Mouse (Mus musculus) G1E (cell line): ENCODE data around the gene Zfp961. TPM values are rescaled to one million over a fixed set of nuclear protein-coding genes. Genes with fewer than 3 reads are reported as not detected.

ENCODE experiments used
- ATAC-seq: 2 replicates; pipeline ENCODE4 v1.8.0; 2016; ENCODE audit warnings: mild to moderate bottlenecking; ENCODE audit not compliant: insufficient number of reproducible peaks, poor library complexity, low FRiP score, severe bottlenecking; ENCODE audit errors: extremely low read depth
- DNase-seq: peaks from one replicate; pipeline ENCODE4 v3.0.0; 2012; ENCODE audit warnings: low spot score
- H3K27me3 ChIP-seq: 2 replicates; pipeline ENCODE4 v1.6.1; 2012; ENCODE audit warnings: mild to moderate bottlenecking, low read length, inconsistent platforms; ENCODE audit not compliant: insufficient read depth
- H3K36me3 ChIP-seq: replicated peaks from 2 replicates; pipeline ENCODE3; 2012; ENCODE audit warnings: mild to moderate bottlenecking, inconsistent platforms
- H3K4me1 ChIP-seq: 2 replicates; pipeline ENCODE4 v1.6.1; 2012; ENCODE audit warnings: low read depth, low read length, inconsistent platforms, mixed read lengths; ENCODE audit not compliant: insufficient read depth
- H3K4me3 ChIP-seq: 2 replicates; pipeline ENCODE4 v1.5.1; 2012; ENCODE audit warnings: low read depth, mild to moderate bottlenecking, inconsistent platforms, low read length, moderate library complexity, mixed read lengths
- H3K9me3 ChIP-seq: replicated peaks from 2 replicates; pipeline ENCODE4 v1.6.1; 2012; ENCODE audit warnings: inconsistent platforms
- CTCF ChIP-seq: IDR thresholded peaks from 2 replicates; pipeline ENCODE4 v1.5.1; 2012; ENCODE audit warnings: low read depth, low read length, inconsistent platforms, mixed read lengths
- GATA1 ChIP-seq: IDR thresholded peaks from 2 replicates; pipeline ENCODE4 v1.6.1; 2012; ENCODE audit warnings: borderline replicate concordance, low read length, inconsistent platforms, mixed read lengths
- GATA2 ChIP-seq: IDR thresholded peaks from 2 replicates; pipeline ENCODE4 v1.6.1; 2012; ENCODE audit warnings: low read depth, low read length, inconsistent platforms, borderline replicate concordance
- POLR2AphosphoS5 ChIP-seq: IDR thresholded peaks from 2 replicates; pipeline ENCODE4 v1.6.1; 2012; ENCODE audit warnings: low read depth, low read length, inconsistent platforms; ENCODE audit not compliant: insufficient replicate concordance
- TAL1 ChIP-seq: conservative IDR thresholded peaks from 2 replicates; pipeline ENCODE4 v1.6.1; 2012; ENCODE audit warnings: low read depth, low read length, inconsistent platforms, mixed read lengths
- polyA plus RNA-seq: library from polyadenylated mRNA; stranded (reverse); fragments of >175 nt; gene quantifications from 2 replicates; pipeline ENCODE4 v1.2.3, GENCODE M21; 2012
- total RNA-seq, 2 experiments: library from RNA; stranded (forward) in 1 of 2; stranded (reverse) in 1 of 2; fragments of 200-1000 nt in 1 of 2; fragments of >200 nt in 1 of 2; fragmentation: Nextera tagmentation in 1 of 2; gene quantifications; 2 replicates each; pipeline ENCODE4 v1.2.3; 2014 to 2017

Gene Zfp961
- total and polyA plus RNA-seq, 3 experiments = 5.4 to 59.4 (median 34.5) TPM

- DNase-seq (no peak), ATAC-seq (no peak)
- no peak for TF ChIP-seq TAL1
- no peak for TF ChIP-seq GATA2
- TF ChIP-seq GATA1 = no peak
- no peak for TF ChIP-seq CTCF
- no peak for TF ChIP-seq POLR2AphosphoS5
These were observed 17.3 kb downstream of the Zfp961 start for GRCm38 (mm10) chr8:71968100-71968499.

GRCm38 (mm10) chr8:71968636-71969035 is 17.8 kb downstream of the Zfp961 start:
- no peak overlapping the region for H3K4me3 ChIP-seq
- H3K9me3 ChIP-seq = peaks cover 7% of the 10 kb centered on the region
- TF ChIP-seq CTCF (no peak), GATA2 (no peak), TAL1 (no peak), GATA1 (no peak), POLR2AphosphoS5 (no peak)
- no peaks in the 10 kb centered on the region for H3K27me3 ChIP-seq
- peaks cover 81% of the 10 kb centered on the region for H3K36me3 ChIP-seq
- DNase-seq = no peak
- no peak for ATAC-seq
- no peaks in the 10 kb centered on the region; the same call in 1 of the 2 replicates for H3K4me1 ChIP-seq

More at GRCm38 (mm10) chr8:71968100-71968499, 17.3 kb downstream of the Zfp961 start:
- Histone ChIP-seq H3K27me3 (no peaks in the 10 kb centered on the region), H3K4me1 (no peaks in the 10 kb centered on the region; the same call in 1 of the 2 replicates), H3K9me3 (peaks cover 7% of the 10 kb centered on the region), H3K36me3 (peaks cover 86% of the 10 kb centered on the region), H3K4me3 (no peak overlapping the region)

GRCm38 (mm10) chr8:71971945-71972344 is 21.1 kb downstream of the Zfp961 start:
- no peak overlapping the region for H3K4me3 ChIP-seq
- H3K9me3 ChIP-seq = no peaks in the 10 kb centered on the region
- no peak for ATAC-seq
- H3K36me3 ChIP-seq = peaks cover 48% of the 10 kb centered on the region
- no peaks in the 10 kb centered on the region for H3K27me3 ChIP-seq
- no peak for DNase-seq
- no peaks in the 10 kb centered on the region for H3K4me1 ChIP-seq
- no peak for TF ChIP-seq GATA1
- no peak for TF ChIP-seq POLR2AphosphoS5
- peak; percentile 78 for TF ChIP-seq CTCF
- TF ChIP-seq GATA2 = no peak

- no peaks in the 10 kb centered on the region for H3K9me3 ChIP-seq
- H3K4me3 ChIP-seq = no peak overlapping the region
- no peaks in the 10 kb centered on the region for H3K27me3 ChIP-seq
- peaks cover 26% of the 10 kb centered on the region for H3K36me3 ChIP-seq
- DNase-seq (no peak), ATAC-seq (no peak)
- TF ChIP-seq CTCF = no peak
- TF ChIP-seq GATA2 = no peak
- TF ChIP-seq TAL1 = no peak
- no peak for TF ChIP-seq POLR2AphosphoS5
- no peak for TF ChIP-seq GATA1
- H3K4me1 ChIP-seq = no peaks in the 10 kb centered on the region
These were observed 23.4 kb downstream of the Zfp961 start for GRCm38 (mm10) chr8:71974211-71974610.

- H3K4me3 ChIP-seq = no peak overlapping the region
- ATAC-seq = no peak
- H3K27me3 ChIP-seq = peaks cover 5% of the 10 kb centered on the region; the same call in 1 of the 2 replicates
- peaks cover 6% of the 10 kb centered on the region for H3K4me1 ChIP-seq
- H3K36me3 ChIP-seq = no peaks in the 10 kb centered on the region
- TF ChIP-seq GATA2 (no peak), CTCF (no peak), GATA1 (no peak), POLR2AphosphoS5 (no peak), TAL1 (no peak)
- H3K9me3 ChIP-seq = no peaks in the 10 kb centered on the region
- no peak for DNase-seq
These were observed 30.2 kb downstream of the Zfp961 start for GRCm38 (mm10) chr8:71981032-71981431.

GRCm38 (mm10) chr8:71981456-71981855 is 30.6 kb downstream of the Zfp961 start:
- no peak for TF ChIP-seq GATA1
- TF ChIP-seq POLR2AphosphoS5 = no peak
- TF ChIP-seq TAL1 = no peak
- no peak for TF ChIP-seq CTCF
- TF ChIP-seq GATA2 = no peak
- ATAC-seq = no peak
- no peaks in the 10 kb centered on the region for H3K36me3 ChIP-seq
- H3K4me1 ChIP-seq = peaks cover 6% of the 10 kb centered on the region
- DNase-seq = no peak
- no peaks in the 10 kb centered on the region for H3K9me3 ChIP-seq
- H3K27me3 ChIP-seq = peaks cover 6% of the 10 kb centered on the region; the same call in 1 of the 2 replicates
- H3K4me3 ChIP-seq = no peak overlapping the region

GRCm38 (mm10) chr8:71984601-71985000 is 33.8 kb downstream of the Zfp961 start:
- DNase-seq = no peak
- Histone ChIP-seq H3K36me3 (no peaks in the 10 kb centered on the region), H3K4me3 (no peak overlapping the region), H3K4me1 (peaks cover 6% of the 10 kb centered on the region), H3K9me3 (no peaks in the 10 kb centered on the region), H3K27me3 (peaks cover 23% of the 10 kb centered on the region)
- ATAC-seq = no peak
- TF ChIP-seq CTCF (no peak), POLR2AphosphoS5 (no peak), GATA2 (no peak), GATA1 (no peak), TAL1 (no peak)
